ENCODE assay signal across 20 mouse cellular contexts in the genomic region with DNA sequence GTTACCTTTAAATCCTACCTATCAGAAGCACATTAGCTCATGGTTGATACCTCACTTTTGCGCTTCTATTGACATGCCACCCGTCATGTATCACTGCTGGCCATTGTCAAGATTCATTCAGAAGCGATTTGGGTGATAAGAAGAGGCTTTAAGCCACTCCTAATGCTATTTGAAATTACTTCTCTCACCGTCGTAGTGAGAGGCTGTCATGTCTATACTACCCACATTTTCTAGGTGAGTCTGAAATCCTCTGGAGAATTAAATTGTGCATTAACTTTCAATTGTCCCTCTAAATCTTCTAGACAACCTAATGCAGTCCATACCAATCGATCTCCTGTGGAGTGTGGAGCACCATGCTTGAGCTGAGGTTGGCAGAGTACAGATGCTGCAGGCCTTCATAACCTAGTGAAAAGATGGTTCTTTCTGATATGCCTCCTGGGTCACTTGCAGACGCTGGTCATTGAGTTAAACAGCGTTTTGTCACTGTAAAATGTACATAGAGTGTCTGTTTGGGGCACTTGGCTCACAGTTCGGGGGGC.
A peak's percentile ranks its signal among the peaks of the same experiment; 100 is the strongest.
DNase-seq lines count a peak whose midpoint lies in the region; ATAC-seq lines count a peak whose summit lies in the region.
"Had no signal": no experiment of that assay in that cellular context is flagged by ENCODE, and none has a peak within 500 bp of the region (broad histone marks: within the 10 kb centered on the region; RNA-seq: fewer than 3 reads in every experiment).

No protein-coding gene starts in this region.

- H3K27me3 ChIP-seq in hindbrain, embryonic 12.5 days = no peaks in the 10 kb centered on the region
- H3K27me3 ChIP-seq in hindbrain, embryonic 10.5 days (ENCODE audit: insufficient read depth, poor library complexity, severe bottlenecking) = no peaks in the 10 kb centered on the region
- no peaks in the 10 kb centered on the region for H3K27me3 ChIP-seq in hindbrain, embryonic 16.5 days (replicated peaks; ENCODE audit: control insufficient read depth, insufficient read depth, low read length)
- no peaks in the 10 kb centered on the region for H3K27me3 ChIP-seq in midbrain, embryonic 16.5 days (ENCODE audit: control insufficient read depth, insufficient read depth, low read depth, low read length)
- H3K27me3 ChIP-seq: CH12.LX; embryonic facial prominence, embryonic 12.5 days; midbrain, embryonic 12.5 days had no signal

- H3K9me3 ChIP-seq in hindbrain, embryonic 12.5 days (replicated peaks) = no peaks in the 10 kb centered on the region
- no peaks in the 10 kb centered on the region for H3K9me3 ChIP-seq in hindbrain, embryonic 10.5 days
- H3K9me3 ChIP-seq in hindbrain, embryonic 16.5 days (ENCODE audit: control insufficient read depth, low read length) = no peaks in the 10 kb centered on the region
- H3K9me3 ChIP-seq in midbrain, embryonic 16.5 days (replicated peaks; ENCODE audit: control insufficient read depth, low read length, poor library complexity, severe bottlenecking) = no peaks in the 10 kb centered on the region
- H3K9me3 ChIP-seq: embryonic facial prominence, embryonic 12.5 days; heart, embryonic 10.5 days; midbrain, embryonic 12.5 days had no signal

- no peak overlapping the region for H3K9ac ChIP-seq in hindbrain, embryonic 12.5 days
- H3K9ac ChIP-seq in hindbrain, embryonic 16.5 days (ENCODE audit: low read depth, low read length) = no peak overlapping the region; the same call in 1 of the 2 replicates
- H3K9ac ChIP-seq in midbrain, embryonic 16.5 days (ENCODE audit: low read depth, low read length) = no peak overlapping the region
- H3K9ac ChIP-seq: embryonic facial prominence, embryonic 12.5 days; midbrain, embryonic 12.5 days had no signal

- H3K4me3 ChIP-seq in hindbrain, embryonic 12.5 days = no peak overlapping the region
- no peak overlapping the region for H3K4me3 ChIP-seq in hindbrain, embryonic 10.5 days
- no peak overlapping the region; the same call in 1 of the 2 replicates for H3K4me3 ChIP-seq in hindbrain, embryonic 16.5 days (ENCODE audit: low read length)
- H3K4me3 ChIP-seq in midbrain, embryonic 16.5 days (ENCODE audit: low read depth, low read length) = no peak overlapping the region
- H3K4me3 ChIP-seq: embryonic facial prominence, embryonic 12.5 days; heart, embryonic 10.5 days; midbrain, embryonic 12.5 days had no signal

- peak overlapping the region; percentile 45 for H3K27ac ChIP-seq in hindbrain, embryonic 12.5 days
- H3K27ac ChIP-seq in hindbrain, embryonic 10.5 days = no peak overlapping the region
- H3K27ac ChIP-seq in hindbrain, embryonic 16.5 days (ENCODE audit: low read depth, low read length) = peak overlapping the region; percentile 48; the same call in 1 of the 2 replicates
- H3K27ac ChIP-seq in midbrain, embryonic 16.5 days (ENCODE audit: low read length) = 0 out of 2 replicates have a peak overlapping the region, but pooled peaks have one; percentile 43
- H3K27ac ChIP-seq: embryonic facial prominence, embryonic 12.5 days; heart, embryonic 10.5 days; midbrain, embryonic 12.5 days had no signal

- no peaks in the 10 kb centered on the region for H3K36me3 ChIP-seq in hindbrain, embryonic 12.5 days
- H3K36me3 ChIP-seq in hindbrain, embryonic 10.5 days = no peaks in the 10 kb centered on the region
- H3K36me3 ChIP-seq in hindbrain, embryonic 16.5 days (ENCODE audit: control insufficient read depth, insufficient read depth, low read length) = no peaks in the 10 kb centered on the region
- no peaks in the 10 kb centered on the region for H3K36me3 ChIP-seq in midbrain, embryonic 16.5 days (ENCODE audit: control insufficient read depth, insufficient read depth, low read length)
- H3K36me3 ChIP-seq: embryonic facial prominence, embryonic 12.5 days; heart, embryonic 10.5 days; midbrain, embryonic 12.5 days had no signal

- ATAC-seq in hindbrain, embryonic 12.5 days (ENCODE audit: low FRiP score) = peak; percentile 19; the same call in 1 of the 2 replicates
- ATAC-seq in hindbrain, embryonic 16.5 days = peak; percentile 40; the same call in 1 of the 2 replicates
- peak; percentile 32; the same call in 1 of the 2 replicates for ATAC-seq in midbrain, embryonic 16.5 days
- no peak for ATAC-seq in erythroid progenitor cell, adult 5-6 weeks (replicated peaks; ENCODE audit: low FRiP score, poor library complexity, severe bottlenecking)

- DNase-seq in hindbrain, embryonic 10.5 days (ENCODE audit: low spot score) = no peak
- peak; percentile 29 for DNase-seq in MN1 (ENCODE audit: low spot score)
- DNase-seq in embryo, embryonic 10.5 days (ENCODE audit: low spot score) = no peak
- DNase-seq: adrenal gland, adult 8-10 months; cerebellum, adult 11 months; cerebellum, postnatal 36 days; gastrocnemius, postnatal 36 days; heart, postnatal 14 days; kidney, postnatal 10 days; lung, adult 2 months; lung, postnatal 36 days; thymus, postnatal 14 days had no signal

- 84% methylated on average over 9 of the region's 9 CpGs for WGBS in hindbrain, embryonic 12.5 days
- 90% methylated on average over 9 of the region's 9 CpGs for WGBS in hindbrain, embryonic 10.5 days
- WGBS in hindbrain, embryonic 16.5 days = 69% methylated on average over 9 of the region's 9 CpGs
- 82% methylated on average over 9 of the region's 9 CpGs for WGBS in midbrain, embryonic 16.5 days

- H3K4me1 ChIP-seq in hindbrain, embryonic 12.5 days = 0 out of 2 replicates have a peak, but pooled peaks cover 5% of the 10 kb centered on the region
- peaks cover 2% of the 10 kb centered on the region; the same call in 1 of the 2 replicates for H3K4me1 ChIP-seq in hindbrain, embryonic 10.5 days (replicated peaks)
- peaks cover 8% of the 10 kb centered on the region for H3K4me1 ChIP-seq in hindbrain, embryonic 16.5 days (ENCODE audit: control insufficient read depth, insufficient read depth, low read depth, low read length)
- H3K4me1 ChIP-seq in midbrain, embryonic 16.5 days (ENCODE audit: control insufficient read depth, insufficient read depth, low read length) = no peaks in the 10 kb centered on the region
- H3K4me1 ChIP-seq: heart, embryonic 10.5 days; midbrain, embryonic 12.5 days had no signal

- H3K4me2 ChIP-seq in hindbrain, embryonic 12.5 days (replicated peaks) = no peak overlapping the region
- H3K4me2 ChIP-seq in hindbrain, embryonic 16.5 days (ENCODE audit: low read length) = peak overlapping the region; percentile 47
- no peak overlapping the region for H3K4me2 ChIP-seq in midbrain, embryonic 16.5 days (ENCODE audit: low read length)
- H3K4me2 ChIP-seq: embryonic facial prominence, embryonic 12.5 days; midbrain, embryonic 12.5 days had no signal
